Mouse (Mus musculus) kidney, adult 2 months (tissue): ENCODE data around the gene Myh4.

Experiments used
- CTCF ChIP-seq: fragments of 200-500 bp; conservative IDR thresholded peaks from 2 replicates; pipeline ENCODE4 v1.5.1; 2011; ENCODE audit warnings: low read depth, mild to moderate bottlenecking, control low read depth, low read length, moderate library complexity, mixed read lengths; ENCODE audit not compliant: insufficient read depth, insufficient read length
- POLR2A ChIP-seq: fragments of 200-500 bp; IDR thresholded peaks from one replicate; pipeline ENCODE4 v1.6.1; 2011; ENCODE audit warnings: low read depth, low read length, control low read depth

GRCm38 (mm10) chr11:67253691-67254090 lies 15.9 kb downstream of the Myh4 start:
- no peak for TF ChIP-seq CTCF
- no peak for TF ChIP-seq POLR2A
